Comparison of ENCODE assay signal across 30 mouse cellular contexts in the genomic region with DNA sequence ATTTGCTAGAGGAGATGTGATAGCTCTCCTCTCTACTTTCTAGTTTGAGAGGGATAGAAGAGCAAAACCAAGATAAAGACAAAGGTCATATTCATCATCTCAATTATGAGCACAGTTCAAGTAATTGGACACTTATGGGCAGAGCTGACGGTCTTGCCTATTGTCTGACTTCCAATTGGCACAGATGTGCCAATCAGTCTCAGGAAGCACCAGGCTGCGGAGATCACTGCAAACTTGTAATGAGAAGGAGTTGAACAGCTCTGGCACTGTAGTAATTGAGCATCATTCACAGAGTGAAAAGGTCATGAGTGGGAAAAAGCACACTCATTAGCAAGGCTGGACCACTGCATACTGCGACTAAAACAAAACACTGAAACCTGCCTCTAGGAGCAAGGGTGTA.
DNase-seq lines count a peak whose midpoint lies in the region; ATAC-seq and TF ChIP-seq lines count a peak whose summit lies in the region.
"Had no signal": no experiment of that assay in that cellular context is flagged by ENCODE, and none has a peak within 500 bp of the region (broad histone marks: within the 10 kb centered on the region; RNA-seq: fewer than 3 reads in every experiment).

No protein-coding gene starts in this region.

- no peaks in the 10 kb centered on the region for H3K36me3 ChIP-seq in embryonic facial prominence, embryonic 14.5 days (ENCODE audit: control insufficient read depth, insufficient read depth, low read length)
- H3K36me3 ChIP-seq in embryonic facial prominence, embryonic 10.5 days (replicated peaks), result no peaks in the 10 kb centered on the region
- H3K36me3 ChIP-seq in forebrain, embryonic 13.5 days (ENCODE audit: poor library complexity, severe bottlenecking), result no peaks in the 10 kb centered on the region
- H3K36me3 ChIP-seq: embryonic facial prominence, embryonic 13.5 days; heart, embryonic 12.5 days; hindbrain, embryonic 15.5 days; kidney, embryonic 15.5 days; limb, embryonic 10.5 days; limb, embryonic 15.5 days; liver, embryonic 13.5 days; stomach, embryonic 15.5 days had no signal

- H3K9me3 ChIP-seq in embryonic facial prominence, embryonic 14.5 days (ENCODE audit: control insufficient read depth, low read length), result no peaks in the 10 kb centered on the region
- H3K9me3 ChIP-seq in embryonic facial prominence, embryonic 10.5 days, result no peaks in the 10 kb centered on the region
- H3K9me3 ChIP-seq in forebrain, embryonic 13.5 days (replicated peaks), result no peaks in the 10 kb centered on the region
- H3K9me3 ChIP-seq: embryonic facial prominence, embryonic 13.5 days; heart, embryonic 12.5 days; hindbrain, embryonic 15.5 days; kidney, embryonic 15.5 days; limb, embryonic 10.5 days; limb, embryonic 15.5 days; liver, embryonic 13.5 days; stomach, embryonic 15.5 days had no signal

- no peak overlapping the region for H3K27ac ChIP-seq in embryonic facial prominence, embryonic 14.5 days (replicated peaks; ENCODE audit: low read depth, low read length)
- no peak overlapping the region for H3K27ac ChIP-seq in embryonic facial prominence, embryonic 10.5 days (replicated peaks)
- peak overlapping the region; percentile 67 for H3K27ac ChIP-seq in layer of hippocampus, adult 2 months
- no peak overlapping the region for H3K27ac ChIP-seq in forebrain, embryonic 13.5 days
- H3K27ac ChIP-seq: embryonic facial prominence, embryonic 13.5 days; gastrocnemius, adult 2 months; heart, adult 2 months; hindbrain, embryonic 15.5 days; kidney, embryonic 15.5 days; limb, embryonic 10.5 days; limb, embryonic 15.5 days; liver, embryonic 13.5 days; stomach, embryonic 15.5 days had no signal

- no peak overlapping the region for H3K4me3 ChIP-seq in embryonic facial prominence, embryonic 14.5 days (ENCODE audit: low read depth, low read length)
- H3K4me3 ChIP-seq in embryonic facial prominence, embryonic 10.5 days, result no peak overlapping the region
- no peak overlapping the region for H3K4me3 ChIP-seq in layer of hippocampus, adult 2 months
- no peak overlapping the region for H3K4me3 ChIP-seq in forebrain, embryonic 13.5 days
- H3K4me3 ChIP-seq: embryonic facial prominence, embryonic 13.5 days; erythroblast, embryonic 14.5 days; gastrocnemius, adult 2 months; heart, adult 2 months; heart, embryonic 12.5 days; hindbrain, embryonic 15.5 days; kidney, embryonic 15.5 days; limb, embryonic 10.5 days; limb, embryonic 15.5 days; liver, embryonic 13.5 days; stomach, embryonic 15.5 days had no signal

- no peak for ATAC-seq in embryonic facial prominence, embryonic 14.5 days (ENCODE audit: low read depth)
- peak; percentile 57; the same call in 1 of the 2 replicates for ATAC-seq in forebrain, embryonic 13.5 days
- ATAC-seq: inflammation-experienced regulatory T-cells, adult 6 months; lung, postnatal 0 days had no signal

- H3K4me2 ChIP-seq in embryonic facial prominence, embryonic 14.5 days (ENCODE audit: low read depth, low read length), result no peak overlapping the region
- no peak overlapping the region for H3K4me2 ChIP-seq in forebrain, embryonic 13.5 days
- H3K4me2 ChIP-seq: embryonic facial prominence, embryonic 13.5 days; heart, embryonic 12.5 days; hindbrain, embryonic 15.5 days; kidney, embryonic 15.5 days; limb, embryonic 15.5 days; liver, embryonic 13.5 days; stomach, embryonic 15.5 days had no signal

- no peaks in the 10 kb centered on the region for H3K27me3 ChIP-seq in embryonic facial prominence, embryonic 14.5 days (replicated peaks; ENCODE audit: control insufficient read depth, insufficient read depth, low read length)
- no peaks in the 10 kb centered on the region for H3K27me3 ChIP-seq in embryonic facial prominence, embryonic 10.5 days (replicated peaks; ENCODE audit: low read depth, poor library complexity, severe bottlenecking)
- no peaks in the 10 kb centered on the region for H3K27me3 ChIP-seq in forebrain, embryonic 13.5 days
- H3K27me3 ChIP-seq: CH12.LX; embryonic facial prominence, embryonic 13.5 days; heart, embryonic 12.5 days; hindbrain, embryonic 15.5 days; kidney, embryonic 15.5 days; limb, embryonic 15.5 days; liver, embryonic 13.5 days; stomach, embryonic 15.5 days had no signal

- 66% methylated on average over 3 of the region's 3 CpGs for WGBS in embryonic facial prominence, embryonic 14.5 days
- 76% methylated on average over 3 of the region's 3 CpGs for WGBS in embryonic facial prominence, embryonic 10.5 days
- 28% methylated on average over 3 of the region's 3 CpGs for WGBS in forebrain, embryonic 13.5 days

- peak; percentile 2 for DNase-seq in embryonic facial prominence, embryonic 14.5 days (ENCODE audit: low spot score)
- no peak for DNase-seq in embryonic facial prominence, embryonic 10.5 days (ENCODE audit: low spot score)
- no peak for DNase-seq in layer of hippocampus, adult 2 months (ENCODE audit: low spot score in 2 of 2)
- DNase-seq in layer of hippocampus, adult 18-20 months (ENCODE audit: low spot score in 2 of 2), result no peak
- DNase-seq in retina, postnatal 1 day, result peak; percentile 69
- no peak for DNase-seq in gastrocnemius, postnatal 10 days
- DNase-seq: adrenal gland, adult 8-10 months; cerebellum, adult 8-10 months; cerebellum, postnatal 36 days; gastrocnemius, adult 2 months; heart, adult 2 months; heart, postnatal 4 days; kidney, adult 11 months; kidney, postnatal 25 days; liver, embryonic 13.5 days; lung, adult 18-20 months; lung, postnatal 4 days; right cerebral cortex, postnatal 25 days had no signal

- no peak overlapping the region for H3K9ac ChIP-seq in embryonic facial prominence, embryonic 14.5 days (ENCODE audit: low read depth, low read length)
- no peak overlapping the region for H3K9ac ChIP-seq in forebrain, embryonic 13.5 days
- H3K9ac ChIP-seq: embryonic facial prominence, embryonic 13.5 days; heart, embryonic 12.5 days; hindbrain, embryonic 15.5 days; kidney, embryonic 15.5 days; limb, embryonic 15.5 days; liver, embryonic 13.5 days; stomach, embryonic 15.5 days had no signal

- no peak for TF ChIP-seq CTCF in layer of hippocampus, adult 2 months (conservative IDR thresholded peaks at IDR 0.05)

- no peaks in the 10 kb centered on the region for H3K4me1 ChIP-seq in embryonic facial prominence, embryonic 14.5 days (ENCODE audit: control insufficient read depth, insufficient read depth, low read length)
- no peaks in the 10 kb centered on the region for H3K4me1 ChIP-seq in embryonic facial prominence, embryonic 10.5 days
- 0 out of 2 replicates have a peak, but pooled peaks cover 3% of the 10 kb centered on the region for H3K4me1 ChIP-seq in forebrain, embryonic 13.5 days
- H3K4me1 ChIP-seq: embryonic facial prominence, embryonic 13.5 days; heart, embryonic 12.5 days; hindbrain, embryonic 15.5 days; kidney, embryonic 15.5 days; limb, embryonic 10.5 days; limb, embryonic 15.5 days; liver, embryonic 13.5 days; stomach, embryonic 15.5 days had no signal

Comparison
In these comparisons a context has a peak if more than half of its experiments do, and no peak if none do; other contexts are left out.
1. DNase-seq: peak in embryonic facial prominence, embryonic 14.5 days (single experiment) and retina, postnatal 1 day (single experiment); none in embryonic facial prominence, embryonic 10.5 days (single experiment), layer of hippocampus, adult 2 months (0 of 2), layer of hippocampus, adult 18-20 months (0 of 2) and gastrocnemius, postnatal 10 days (single experiment).